Mouse (Mus musculus): ENCODE measurements at regions not wholly inside any gene's neighbourhood (a gene's known extent, or its start where the extent isn't known, plus 50 kb on each side); places are given as distances from the start of the nearest gene placed in this dataset.

DNA sequence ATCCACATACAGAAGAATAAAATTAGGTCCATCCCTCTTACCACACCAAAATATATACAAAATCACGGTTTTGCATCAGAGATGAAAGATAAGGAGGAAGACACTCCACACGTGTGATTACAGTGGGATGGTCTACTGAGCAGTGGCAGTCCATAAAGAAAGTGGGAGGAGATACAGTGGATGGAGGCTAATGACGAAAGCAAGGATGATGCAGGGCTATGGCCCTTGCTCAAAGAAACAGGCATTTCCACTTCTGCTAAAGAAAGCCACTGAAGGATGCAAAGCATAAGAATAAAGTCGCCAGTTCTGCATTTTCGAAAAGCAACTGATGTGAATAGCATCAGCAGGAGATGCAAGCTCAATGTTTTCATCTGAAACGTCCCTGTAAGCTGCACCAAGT lies 268.3 kb upstream of the Cnksr2 start:
- DNase-seq (ENCODE audit: low read depth, low spot score) = peak; percentile 9

DNA sequence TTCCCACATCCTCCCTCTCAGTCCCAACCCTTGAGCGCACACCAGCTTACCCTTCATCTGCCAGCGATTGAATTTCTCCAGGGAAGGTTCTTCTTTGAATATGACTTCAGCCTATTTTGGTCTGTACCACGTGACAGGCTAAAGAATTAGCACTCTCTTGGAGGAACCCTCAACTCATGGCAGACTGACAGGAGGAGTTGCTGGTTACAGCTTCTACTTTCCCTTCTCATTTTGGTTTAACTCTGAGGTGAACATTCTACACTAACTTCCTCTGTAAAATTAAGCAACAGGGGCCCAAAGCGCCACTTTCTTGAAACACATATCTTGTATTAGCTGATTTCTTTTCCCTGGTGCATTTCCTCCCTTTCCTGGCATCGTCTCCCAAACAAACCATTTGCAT lies 265.5 kb upstream of the Cnksr2 start:
- peak; percentile 25 for DNase-seq (ENCODE audit: low read depth, low spot score)

Measured in A20 (cell line).